Mouse (Mus musculus) embryonic facial prominence, embryonic 14.5 days (tissue): Measurements from ENCODE around the gene Cntnap1. TPM values are rescaled to one million over a fixed set of nuclear protein-coding genes. Genes with fewer than 3 reads are reported as not detected.

Source experiments
- ATAC-seq: fragments of 200-750 bp; cut with Nextera tagmentation; 2 replicates; pipeline ENCODE4 v1.8.0; 2017; ENCODE audit warnings: low read depth, moderate number of reproducible peaks, moderate TSS enrichment
- DNase-seq: peaks from one replicate; pipeline ENCODE4 v3.0.0-alpha.2; 2015; ENCODE audit warnings: low spot score
- H3K27ac ChIP-seq: fragments of 300-500 bp; sonication (generic); replicated peaks from 2 replicates; pipeline ENCODE4 v1.5.1; 2014; ENCODE audit warnings: low read depth, mild to moderate bottlenecking, low read length, moderate library complexity
- H3K27me3 ChIP-seq: fragments of 300-500 bp; sonication (generic); replicated peaks from 2 replicates; pipeline ENCODE4 v1.6.1; 2014; ENCODE audit warnings: low read length; ENCODE audit not compliant: control insufficient read depth, insufficient read depth
- H3K36me3 ChIP-seq: fragments of 300-500 bp; sonication (generic); 2 replicates; pipeline ENCODE4 v1.6.1; 2014; ENCODE audit warnings: low read length, mixed read lengths; ENCODE audit not compliant: control insufficient read depth, insufficient read depth
- H3K4me1 ChIP-seq: fragments of 300-500 bp; sonication (generic); 2 replicates; pipeline ENCODE4 v1.6.1; 2014; ENCODE audit warnings: antibody characterized with exemption, low read length; ENCODE audit not compliant: control insufficient read depth, insufficient read depth
- H3K4me2 ChIP-seq: fragments of 300-500 bp; sonication (generic); 2 replicates; pipeline ENCODE4 v1.6.1; 2014; ENCODE audit warnings: low read depth, mild to moderate bottlenecking, low read length, moderate library complexity, mixed read lengths
- H3K4me3 ChIP-seq: fragments of 300-500 bp; sonication (generic); 2 replicates; pipeline ENCODE4 v1.5.1; 2014; ENCODE audit warnings: low read depth, mild to moderate bottlenecking, low read length
- H3K9ac ChIP-seq: fragments of 300-500 bp; sonication (generic); 2 replicates; pipeline ENCODE4 v1.6.1; 2014; ENCODE audit warnings: low read depth, mild to moderate bottlenecking, low read length, moderate library complexity, mixed read lengths
- H3K9me3 ChIP-seq: fragments of 300-500 bp; sonication (generic); 2 replicates; pipeline ENCODE4 v1.6.1; 2016; ENCODE audit warnings: low read length; ENCODE audit not compliant: control insufficient read depth
- WGBS: fragments of 180-500 bp; shearing (Covaris S2); extraction: QIAGEN DNeasy Blood & Tissue Kit; methylation state at CpG from one replicate; pipeline ENCODE4 v1.1.7; 2014; 5-methylcytosine and 5-hydroxymethylcytosine counted together
- polyA plus RNA-seq: library from polyadenylated mRNA; unstranded; fragments of >200 nt; fragmentation: Nextera tagmentation; extraction: Ambion mirVana; gene quantifications from 2 replicates; pipeline ENCODE4 v1.2.1, GENCODE M21; 2014

The Cntnap1 gene
- polyA plus RNA-seq, 1 experiment from 2014 or later = 1.9 TPM

GRCm38 (mm10) chr11:101184984-101185383 lies 14.7 kb downstream of the Cntnap1 start:
- H3K4me2 ChIP-seq = no peak overlapping the region
- H3K9ac ChIP-seq = no peak overlapping the region
- no peak overlapping the region for H3K4me3 ChIP-seq
- H3K27ac ChIP-seq = no peak overlapping the region
- WGBS = 79% methylated on average over 12 of the region's 12 CpGs
- no peaks in the 10 kb centered on the region for H3K36me3 ChIP-seq
- no peak for DNase-seq
- ATAC-seq = no peak
- H3K4me1 ChIP-seq = peaks cover 9% of the 10 kb centered on the region
- H3K9me3 ChIP-seq = no peaks in the 10 kb centered on the region
- no peaks in the 10 kb centered on the region for H3K27me3 ChIP-seq

- H3K36me3 ChIP-seq = no peaks in the 10 kb centered on the region
- no peak for DNase-seq
- H3K27ac ChIP-seq = no peak overlapping the region
- H3K4me1 ChIP-seq = peaks cover 14% of the 10 kb centered on the region
- 87% methylated on average over 4 of the region's 4 CpGs for WGBS
- no peaks in the 10 kb centered on the region for H3K9me3 ChIP-seq
- no peak overlapping the region for H3K9ac ChIP-seq
- no peak for ATAC-seq
- H3K4me3 ChIP-seq = no peak overlapping the region
- no peaks in the 10 kb centered on the region for H3K27me3 ChIP-seq
- H3K4me2 ChIP-seq = no peak overlapping the region
Observed at GRCm38 (mm10) chr11:101185441-101185840, 15.1 kb downstream of the Cntnap1 start.

GRCm38 (mm10) chr11:101186526-101187247 lies 16.4 kb downstream of the Cntnap1 start:
- H3K27me3 ChIP-seq = no peaks in the 10 kb centered on the region
- no peak overlapping the region for H3K4me3 ChIP-seq
- H3K36me3 ChIP-seq = no peaks in the 10 kb centered on the region
- peaks cover 18% of the 10 kb centered on the region for H3K4me1 ChIP-seq
- DNase-seq (no peak), ATAC-seq (no peak)
- 88% methylated on average over 27 of the region's 27 CpGs for WGBS
- no peaks in the 10 kb centered on the region for H3K9me3 ChIP-seq
- no peak overlapping the region for H3K9ac ChIP-seq
- no peak overlapping the region for H3K27ac ChIP-seq
- H3K4me2 ChIP-seq = no peak overlapping the region

GRCm38 (mm10) chr11:101187541-101187940 lies 17.2 kb downstream of the Cntnap1 start:
- no peak overlapping the region for H3K27ac ChIP-seq
- no peak for ATAC-seq
- H3K4me2 ChIP-seq = no peak overlapping the region
- H3K27me3 ChIP-seq = no peaks in the 10 kb centered on the region
- no peak overlapping the region for H3K9ac ChIP-seq
- no peaks in the 10 kb centered on the region for H3K9me3 ChIP-seq
- 89% methylated on average over 5 of the region's 5 CpGs for WGBS
- DNase-seq = no peak
- no peak overlapping the region for H3K4me3 ChIP-seq
- H3K4me1 ChIP-seq = peaks cover 18% of the 10 kb centered on the region
- H3K36me3 ChIP-seq = peaks cover 4% of the 10 kb centered on the region; the same call in 1 of the 2 replicates

DNA sequence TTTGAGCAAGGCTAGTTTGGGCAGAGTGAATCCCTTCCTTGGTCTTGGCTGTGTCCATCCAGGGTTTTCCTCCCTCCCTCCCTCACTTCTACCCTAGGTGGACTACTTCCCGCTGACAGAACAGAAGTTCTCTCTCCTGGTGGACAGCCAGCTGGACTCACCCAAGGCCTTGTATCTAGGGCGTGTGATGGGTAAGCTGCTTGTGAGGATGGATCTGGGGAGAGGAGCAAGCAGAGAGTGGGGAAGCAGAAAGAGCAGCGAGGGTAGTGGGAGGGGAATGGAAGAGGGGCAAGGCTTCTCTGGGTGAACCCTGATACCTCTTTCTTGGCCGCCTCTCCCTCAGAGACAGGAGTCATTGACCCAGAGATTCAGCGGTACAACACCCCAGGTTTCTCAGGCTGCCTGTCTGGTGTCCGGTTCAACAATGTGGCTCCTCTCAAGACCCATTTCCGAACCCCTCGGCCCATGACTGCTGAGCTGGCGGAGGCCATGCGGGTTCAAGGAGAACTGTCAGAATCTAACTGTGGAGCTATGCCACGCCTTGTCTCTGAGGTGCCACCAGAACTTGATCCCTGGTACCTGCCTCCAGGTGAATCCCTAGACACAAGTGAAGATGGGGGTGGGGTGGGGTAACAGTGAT lies 18.0 kb downstream of the Cntnap1 start:
- Histone ChIP-seq H3K9ac (no peak overlapping the region), H3K27me3 (no peaks in the 10 kb centered on the region), H3K36me3 (peaks cover 11% of the 10 kb centered on the region), H3K4me2 (no peak overlapping the region), H3K27ac (no peak overlapping the region), H3K4me1 (peaks cover 18% of the 10 kb centered on the region), H3K4me3 (no peak overlapping the region), H3K9me3 (no peaks in the 10 kb centered on the region)
- no peak for ATAC-seq
- WGBS = 86% methylated on average over 11 of the region's 11 CpGs
- DNase-seq = no peak

- ATAC-seq (peak; percentile 82), DNase-seq (peak; percentile 88)
- Histone ChIP-seq H3K27me3 (no peaks in the 10 kb centered on the region), H3K9me3 (no peaks in the 10 kb centered on the region), H3K4me1 (peaks cover 18% of the 10 kb centered on the region), H3K36me3 (peaks cover 25% of the 10 kb centered on the region), H3K4me2 (peak overlapping the region; percentile 3; the same call in 1 of the 2 replicates), H3K4me3 (no peak overlapping the region), H3K27ac (peak overlapping the region; percentile 85), H3K9ac (peak overlapping the region; percentile 34; the same call in 1 of the 2 replicates)
- 6% methylated on average over 5 of the region's 6 CpGs for WGBS
Observed at GRCm38 (mm10) chr11:101189495-101190180, 19.3 kb downstream of the Cntnap1 start.

DNA sequence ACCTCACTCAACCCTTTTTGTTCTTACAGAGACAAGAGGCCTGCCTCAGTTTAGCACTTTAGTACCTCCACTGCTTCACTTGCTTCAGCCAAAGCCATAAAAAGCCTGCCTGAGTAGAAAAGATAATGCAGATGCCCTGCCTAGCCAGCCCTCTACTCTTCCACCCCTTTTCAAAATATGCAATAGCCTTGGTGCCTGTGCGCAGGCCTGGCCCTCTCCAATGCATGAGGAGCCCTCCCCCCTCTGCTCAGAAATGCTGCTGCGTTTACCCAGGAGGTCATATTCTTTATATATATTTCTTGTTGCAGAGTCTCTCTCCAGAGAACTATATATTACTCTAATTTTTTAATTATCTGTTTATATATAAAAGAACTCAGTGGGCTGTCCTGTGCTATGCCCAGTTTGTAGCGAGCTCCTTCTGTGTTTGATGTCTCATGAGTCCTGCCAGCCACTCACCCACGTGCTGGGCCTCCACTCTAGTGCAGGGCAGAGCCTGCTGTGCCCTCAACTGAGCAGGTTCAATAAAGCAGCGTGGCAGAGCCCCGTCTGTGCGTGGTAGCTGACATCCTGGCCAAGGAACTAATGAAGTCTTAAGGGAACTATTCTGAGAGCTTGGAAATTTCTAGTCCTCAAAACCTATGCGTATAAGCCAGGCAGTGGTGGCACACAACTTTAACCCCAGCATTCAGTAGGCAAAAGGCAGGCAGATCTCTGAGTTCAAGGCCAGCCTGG lies 20.0 kb downstream of the Cntnap1 start:
- DNase-seq = no peak
- H3K27ac ChIP-seq = peak overlapping the region; percentile 85
- no peaks in the 10 kb centered on the region for H3K27me3 ChIP-seq
- no peak for ATAC-seq
- H3K4me1 ChIP-seq = peaks cover 18% of the 10 kb centered on the region
- peak overlapping the region; percentile 19; the same call in 1 of the 2 replicates for H3K9ac ChIP-seq
- peaks cover 32% of the 10 kb centered on the region for H3K36me3 ChIP-seq
- WGBS = 39% methylated on average over 8 of the region's 8 CpGs
- H3K4me3 ChIP-seq = no peak overlapping the region
- H3K4me2 ChIP-seq = peak overlapping the region; percentile 3; the same call in 1 of the 2 replicates
- H3K9me3 ChIP-seq = no peaks in the 10 kb centered on the region
